Mouse (Mus musculus): ENCODE results near the gene Batf2. TPM values are rescaled to one million over a fixed set of nuclear protein-coding genes. Genes with fewer than 3 reads are reported as not detected.

The Batf2 gene
- total RNA-seq, 1 experiment, result 0.18 TPM

DNA sequence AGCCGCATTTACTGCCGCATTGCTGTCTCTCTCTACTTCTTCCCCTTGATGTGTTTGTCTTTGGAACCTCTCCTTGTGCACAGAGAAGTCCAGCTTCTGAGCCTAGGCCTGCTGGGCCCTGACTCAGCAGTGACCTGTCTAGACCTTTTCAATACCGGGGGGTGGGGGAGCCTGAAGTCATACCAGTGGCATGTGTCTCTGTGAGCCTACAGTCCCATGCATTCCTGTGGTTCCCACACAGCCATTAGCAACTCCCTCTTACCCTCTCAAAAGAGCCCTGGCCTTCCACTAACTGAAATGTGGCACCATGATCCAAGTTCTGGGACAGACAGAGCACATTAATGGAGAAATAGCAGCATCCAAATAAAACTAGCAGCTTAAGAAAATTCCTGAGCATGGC, 4.4 kb upstream of the Batf2 start:
- TF ChIP-seq CHD2 (IDR thresholded peaks at IDR 0.05; ENCODE audit: low read depth, low read length) (no peak), MAFK (IDR thresholded peaks at IDR 0.05; ENCODE audit: insufficient read depth, low read depth, low read length) (no peak), HCFC1 (IDR thresholded peaks at IDR 0.05; ENCODE audit: borderline replicate concordance, insufficient read depth, low read length) (no peak), ZC3H11A (IDR thresholded peaks at IDR 0.05; ENCODE audit: borderline replicate concordance, low read depth, low read length) (no peak), ZNF384 (IDR thresholded peaks at IDR 0.05; ENCODE audit: low read depth, low read length) (no peak)
- no peak for DNase-seq (ENCODE audit: low read depth, low spot score)
- Histone ChIP-seq H3K4me3 (ENCODE audit: insufficient read depth in 1 of 2, low read depth in 1 of 2, low read length in 2 of 2, poor library complexity in 1 of 2, severe bottlenecking in 1 of 2) (no peak overlapping the region), H3K9me3 (ENCODE audit: control insufficient read depth, insufficient read depth, low read depth, low read length) (no peaks in the 10 kb centered on the region), H3K4me1 (ENCODE audit: control insufficient read depth in 2 of 2, insufficient read depth in 2 of 2, low read length in 2 of 2, poor library complexity in 1 of 2) (peaks cover 0 to 4% of the 10 kb centered on the region in 2 experiments; a peak in 1 of 4 replicates), H3K27ac (ENCODE audit: insufficient read depth, low read depth, low read length, poor library complexity, severe bottlenecking) (no peak overlapping the region), H3K9ac (ENCODE audit: insufficient read depth, low read depth, low read length, poor library complexity, severe bottlenecking) (no peak overlapping the region), H3K36me3 (ENCODE audit: control insufficient read depth, insufficient read depth, low read length, poor library complexity, severe bottlenecking) (peaks cover 13% of the 10 kb centered on the region; the same call in 1 of the 2 replicates)
- in situ Hi-C loops (cut with MboI; ENCODE audit: low sequenced_read_pairs in 2 of 2, unreplicated experiment in 2 of 2), result no loop called here

DNA sequence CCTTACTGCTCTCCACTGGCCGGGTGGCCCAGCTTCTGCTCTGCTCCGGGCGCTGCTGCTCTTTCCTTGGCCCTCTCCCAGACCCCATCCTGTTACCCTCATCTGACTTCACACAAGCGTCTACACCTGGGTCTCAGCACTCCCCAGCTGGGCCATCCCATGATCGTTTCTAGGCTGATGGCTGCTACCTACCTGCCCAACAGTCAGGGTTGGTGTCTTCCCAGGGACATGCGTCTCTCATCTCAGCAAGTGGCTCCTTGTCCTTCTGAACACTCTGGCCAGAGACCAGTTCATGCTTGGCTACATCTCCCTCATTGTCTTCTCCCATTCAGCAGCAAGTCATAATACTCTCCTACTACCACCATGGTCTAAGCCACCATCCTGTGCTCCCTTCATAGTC, 1.1 kb upstream of the Batf2 start:
- H3K4me3 ChIP-seq (ENCODE audit: insufficient read depth in 1 of 2, low read depth in 1 of 2, low read length in 2 of 2, poor library complexity in 1 of 2, severe bottlenecking in 1 of 2), result peak overlapping the region in 1 of 2 experiments; percentile 83; a peak in 1 of 4 replicates
- in situ Hi-C loops (cut with MboI; ENCODE audit: low sequenced_read_pairs in 2 of 2, unreplicated experiment in 2 of 2), result no loop called here
- peak overlapping the region; percentile 30; the same call in 1 of the 2 replicates for H3K9ac ChIP-seq (ENCODE audit: insufficient read depth, low read depth, low read length, poor library complexity, severe bottlenecking)
- no peak for TF ChIP-seq ZC3H11A (IDR thresholded peaks at IDR 0.05; ENCODE audit: borderline replicate concordance, low read depth, low read length)
- TF ChIP-seq ZNF384 (IDR thresholded peaks at IDR 0.05; ENCODE audit: low read depth, low read length), result no peak
- no peak for TF ChIP-seq HCFC1 (IDR thresholded peaks at IDR 0.05; ENCODE audit: borderline replicate concordance, insufficient read depth, low read length)
- TF ChIP-seq CHD2 (IDR thresholded peaks at IDR 0.05; ENCODE audit: low read depth, low read length), result no peak
- no peak for TF ChIP-seq MAFK (IDR thresholded peaks at IDR 0.05; ENCODE audit: insufficient read depth, low read depth, low read length)
- no peaks in the 10 kb centered on the region for H3K9me3 ChIP-seq (ENCODE audit: control insufficient read depth, insufficient read depth, low read depth, low read length)
- no peak for DNase-seq (ENCODE audit: low read depth, low spot score)
- H3K27ac ChIP-seq (ENCODE audit: insufficient read depth, low read depth, low read length, poor library complexity, severe bottlenecking), result no peak overlapping the region
- H3K36me3 ChIP-seq (ENCODE audit: control insufficient read depth, insufficient read depth, low read length, poor library complexity, severe bottlenecking), result peaks cover 13% of the 10 kb centered on the region; the same call in 1 of the 2 replicates
- peaks cover 0 to 4% of the 10 kb centered on the region in 2 experiments; a peak in 1 of 4 replicates for H3K4me1 ChIP-seq (ENCODE audit: control insufficient read depth in 2 of 2, insufficient read depth in 2 of 2, low read length in 2 of 2, poor library complexity in 1 of 2)

DNA sequence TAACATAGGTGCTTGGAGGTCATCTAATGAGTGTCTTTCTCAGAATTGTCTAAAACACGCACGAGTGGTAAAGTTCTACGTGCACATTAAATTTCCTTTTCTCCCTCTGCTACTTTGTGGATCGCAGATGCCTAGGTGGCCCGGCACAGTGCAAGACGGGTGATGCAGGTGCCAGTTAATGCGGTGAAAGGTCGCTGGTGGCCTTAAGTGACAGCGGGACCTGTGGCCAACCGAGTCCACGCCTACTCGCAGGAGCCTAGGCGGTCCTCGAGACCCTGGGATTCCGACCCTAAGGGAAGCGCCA, 457 bp upstream of the Batf2 start:
- Histone ChIP-seq H3K4me3 (ENCODE audit: insufficient read depth in 1 of 2, low read depth in 1 of 2, low read length in 2 of 2, poor library complexity in 1 of 2, severe bottlenecking in 1 of 2) (peak overlapping the region; percentile 81 to 83), H3K9me3 (ENCODE audit: control insufficient read depth, insufficient read depth, low read depth, low read length) (no peaks in the 10 kb centered on the region), H3K36me3 (ENCODE audit: control insufficient read depth, insufficient read depth, low read length, poor library complexity, severe bottlenecking) (peaks cover 13% of the 10 kb centered on the region; the same call in 1 of the 2 replicates), H3K27ac (ENCODE audit: insufficient read depth, low read depth, low read length, poor library complexity, severe bottlenecking) (peak overlapping the region; percentile 95; the same call in 1 of the 2 replicates), H3K4me1 (ENCODE audit: control insufficient read depth in 2 of 2, insufficient read depth in 2 of 2, low read length in 2 of 2, poor library complexity in 1 of 2) (peaks cover 0 to 4% of the 10 kb centered on the region in 2 experiments; a peak in 1 of 4 replicates), H3K9ac (ENCODE audit: insufficient read depth, low read depth, low read length, poor library complexity, severe bottlenecking) (peak overlapping the region; percentile 93)
- TF ChIP-seq HCFC1 (IDR thresholded peaks at IDR 0.05; ENCODE audit: borderline replicate concordance, insufficient read depth, low read length) (no peak), CHD2 (IDR thresholded peaks at IDR 0.05; ENCODE audit: low read depth, low read length) (no peak), ZNF384 (IDR thresholded peaks at IDR 0.05; ENCODE audit: low read depth, low read length) (no peak), ZC3H11A (IDR thresholded peaks at IDR 0.05; ENCODE audit: borderline replicate concordance, low read depth, low read length) (no peak), MAFK (IDR thresholded peaks at IDR 0.05; ENCODE audit: insufficient read depth, low read depth, low read length) (no peak)
- in situ Hi-C loops (cut with MboI; ENCODE audit: low sequenced_read_pairs in 2 of 2, unreplicated experiment in 2 of 2), result no loop called here
- no peak for DNase-seq (ENCODE audit: low read depth, low spot score)

DNA sequence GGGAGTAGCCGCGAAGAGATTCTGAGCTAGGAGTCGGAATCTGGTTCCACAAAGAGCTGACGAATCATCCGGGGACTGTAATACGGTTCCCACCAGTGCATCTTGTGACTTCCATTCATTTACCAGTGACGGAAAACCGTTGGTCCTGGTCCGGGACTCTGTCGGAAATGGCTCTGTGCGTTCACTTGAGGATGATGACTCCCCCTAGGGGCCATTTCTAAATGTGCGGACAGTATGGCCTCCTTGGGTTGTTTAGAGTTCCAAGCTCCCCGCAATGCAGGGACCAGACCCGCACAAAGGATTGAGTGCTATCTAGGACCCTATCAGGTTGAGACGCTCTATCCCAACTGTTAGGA, 589 bp downstream of the Batf2 start, which contains the start of gene Arl2:
Gene Arl2, minus strand, starts transcription at position 155 of the 356 bp plus-strand sequence.
- H3K4me1 ChIP-seq (ENCODE audit: control insufficient read depth in 2 of 2, insufficient read depth in 2 of 2, low read length in 2 of 2, poor library complexity in 1 of 2), result peaks cover 0 to 4% of the 10 kb centered on the region in 2 experiments; a peak in 1 of 4 replicates
- TF ChIP-seq ZC3H11A (IDR thresholded peaks at IDR 0.05; ENCODE audit: borderline replicate concordance, low read depth, low read length), result no peak
- no peak for TF ChIP-seq ZNF384 (IDR thresholded peaks at IDR 0.05; ENCODE audit: low read depth, low read length)
- no peak for TF ChIP-seq MAFK (IDR thresholded peaks at IDR 0.05; ENCODE audit: insufficient read depth, low read depth, low read length)
- TF ChIP-seq HCFC1 (IDR thresholded peaks at IDR 0.05; ENCODE audit: borderline replicate concordance, insufficient read depth, low read length), result no peak
- TF ChIP-seq CHD2 (IDR thresholded peaks at IDR 0.05; ENCODE audit: low read depth, low read length), result no peak
- peak; percentile 88 for DNase-seq (ENCODE audit: low read depth, low spot score)
- peak within 1 kb of the TSS; percentile 93 for H3K9ac ChIP-seq (ENCODE audit: insufficient read depth, low read depth, low read length, poor library complexity, severe bottlenecking)
- in situ Hi-C loops (cut with MboI; ENCODE audit: low sequenced_read_pairs in 2 of 2, unreplicated experiment in 2 of 2), result no loop called here
- H3K36me3 ChIP-seq (ENCODE audit: control insufficient read depth, insufficient read depth, low read length, poor library complexity, severe bottlenecking), result peaks cover 9% of the 10 kb centered on the region; the same call in 1 of the 2 replicates
- H3K4me3 ChIP-seq (ENCODE audit: insufficient read depth in 1 of 2, low read depth in 1 of 2, low read length in 2 of 2, poor library complexity in 1 of 2, severe bottlenecking in 1 of 2), result peak within 1 kb of the TSS; percentile 81 to 83
- H3K9me3 ChIP-seq (ENCODE audit: control insufficient read depth, insufficient read depth, low read depth, low read length), result no peaks in the 10 kb centered on the region
- H3K27ac ChIP-seq (ENCODE audit: insufficient read depth, low read depth, low read length, poor library complexity, severe bottlenecking), result peak within 1 kb of the TSS; percentile 95

Data from ES-E14 (cell line).